Mouse (Mus musculus) left cerebral cortex, adult 2 months (tissue): ENCODE data around the gene Sp4. TPM values are rescaled to one million over a fixed set of nuclear protein-coding genes. Genes with fewer than 3 reads are reported as not detected.
A peak's percentile ranks its signal among the peaks of the same experiment; 100 is the strongest.

Source experiments
- DNase-seq, 2 experiments: peaks; one replicate each; pipeline ENCODE4 v3.0.0; 2021 to 2022; ENCODE audit warnings: low spot score in 2 of 2, mixed read lengths in 1 of 2; ENCODE audit errors: extremely low spot score in 1 of 2
- H3K27ac ChIP-seq: fragments of 200-600 bp; 2 replicates; pipeline ENCODE4 v1.8.1; 2022
- H3K4me3 ChIP-seq: fragments of 200-600 bp; 2 replicates; pipeline ENCODE4 v1.8.1; 2022
- CTCF ChIP-seq: fragments of 200-600 bp; IDR thresholded peaks from 2 replicates; pipeline ENCODE4 v1.8.1; 2022; ENCODE audit warnings: antibody characterized with exemption, mild to moderate bottlenecking, moderate library complexity
- intact Hi-C: fragments of 180-260 bp; cut with DNase I; formaldehyde crosslinking; loops from one replicate; pipeline ENCODE4 v1.15.1; 2025
- total RNA-seq, 2 experiments: library from RNA; stranded (reverse); gene quantifications; 2 replicates each; pipeline ENCODE4 v1.2.3; 2021

Sp4 gene
- total RNA-seq, 2 experiments from 2014 or later = 27.6 to 29.6 TPM

DNA sequence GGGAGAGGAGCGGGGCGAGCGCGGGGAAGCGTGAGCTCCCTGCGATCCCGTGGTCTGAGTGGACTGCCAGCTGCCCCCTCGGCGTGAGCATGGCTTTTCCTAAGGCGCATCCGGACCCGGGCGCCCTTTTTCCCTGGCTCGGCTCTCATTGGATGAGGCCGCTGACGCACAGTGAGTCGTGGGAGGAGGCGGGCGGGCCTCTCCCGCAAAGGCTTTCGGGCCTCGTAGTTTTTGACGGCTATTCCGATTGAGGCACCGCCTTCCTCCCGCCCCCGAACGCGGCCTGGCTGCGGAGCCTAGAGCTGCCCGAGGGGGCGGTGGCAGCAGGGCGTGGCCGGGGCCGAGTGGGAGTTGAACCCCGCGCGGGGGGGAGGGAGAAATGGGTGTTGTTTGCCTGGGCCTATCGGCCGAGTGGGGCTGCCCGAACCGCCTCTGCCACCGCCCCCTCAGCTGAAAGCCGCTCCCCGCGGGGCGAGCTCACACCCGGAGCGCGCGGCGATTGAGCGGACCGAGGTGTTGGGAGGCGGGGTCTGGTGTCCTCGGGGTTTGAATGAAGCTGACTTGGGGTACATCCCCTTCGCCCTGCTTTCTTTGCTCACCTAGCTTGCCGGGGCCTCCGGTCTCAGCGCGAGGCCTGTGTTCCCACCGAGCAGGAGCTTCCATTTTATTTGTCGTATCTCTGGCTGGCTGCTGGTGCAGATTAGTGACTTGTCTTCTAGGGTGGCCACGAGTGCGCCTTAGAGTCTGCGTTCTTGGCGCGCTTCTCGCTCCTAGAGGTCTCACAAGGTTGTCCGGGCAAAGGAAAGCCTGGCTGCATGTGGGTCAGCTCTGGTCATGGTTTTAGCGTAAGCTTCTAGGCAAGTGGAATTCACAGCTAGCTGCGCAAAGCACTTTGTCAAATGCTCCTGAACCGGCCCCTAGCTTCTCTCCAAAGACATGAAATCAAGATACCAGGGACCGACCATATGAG lies 911 bp upstream of the Sp4 start:
- DNase-seq = peak; percentile 99
- Histone ChIP-seq H3K27ac (peak overlapping the region; percentile 90), H3K4me3 (peak overlapping the region; percentile 99)
- peak; percentile 48 for TF ChIP-seq CTCF
- intact Hi-C loops = loop anchor here (2.0 to 5.0 kb wide), 2 partner anchors 155 to 553 kb away; no protein-coding TSS in a partner anchor

DNA sequence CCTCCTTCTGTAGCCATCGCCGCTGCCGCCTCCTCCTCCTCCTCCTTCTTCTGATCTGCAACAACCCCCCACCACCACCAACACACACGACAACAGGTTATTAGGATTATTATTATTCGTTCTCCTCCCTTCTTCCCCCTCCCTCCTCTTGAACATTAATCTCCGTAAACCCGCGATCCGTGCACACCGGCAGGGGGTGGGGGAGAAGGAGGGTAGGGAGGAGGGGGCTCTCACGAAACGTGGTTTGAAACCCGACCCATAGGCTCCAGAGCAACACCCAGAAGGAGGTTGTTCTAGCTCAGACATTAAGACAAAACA lies 527 bp downstream of the Sp4 start:
- DNase-seq = no peak
- Histone ChIP-seq H3K4me3 (peak overlapping the region; percentile 99), H3K27ac (peak overlapping the region; percentile 96)
- intact Hi-C loops = loop anchor here (5.0 kb wide), 1 partner anchor 157 kb away; no protein-coding TSS in a partner anchor
- no peak; the same call in 1 of the 2 replicates for TF ChIP-seq CTCF

DNA sequence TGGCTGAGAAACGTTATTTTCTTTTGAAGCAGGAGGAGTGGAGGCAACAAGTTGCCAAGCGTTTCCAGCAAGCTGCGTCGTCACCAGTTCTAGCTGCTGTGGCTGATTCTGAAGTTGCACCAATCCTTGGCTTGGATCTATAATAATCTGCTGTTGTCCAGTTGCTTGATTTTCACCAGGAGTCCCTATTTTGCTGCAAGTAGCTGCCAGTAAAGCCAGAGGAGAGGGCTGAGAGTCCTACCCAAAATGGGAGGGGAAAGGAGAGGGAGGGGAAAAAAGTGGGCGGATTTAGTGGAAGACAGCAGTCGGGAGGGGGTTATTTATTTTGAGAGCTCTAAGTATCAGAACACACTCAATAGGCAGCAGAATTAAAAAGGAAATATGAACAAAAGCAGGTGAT lies 1.3 kb downstream of the Sp4 start:
- H3K27ac ChIP-seq = peak overlapping the region; percentile 30
- H3K4me3 ChIP-seq = peak overlapping the region; percentile 99
- intact Hi-C loops = loop anchor here (5.0 kb wide), 1 partner anchor 157 kb away; no protein-coding TSS in a partner anchor
- DNase-seq = no peak
- no peak for TF ChIP-seq CTCF

DNA sequence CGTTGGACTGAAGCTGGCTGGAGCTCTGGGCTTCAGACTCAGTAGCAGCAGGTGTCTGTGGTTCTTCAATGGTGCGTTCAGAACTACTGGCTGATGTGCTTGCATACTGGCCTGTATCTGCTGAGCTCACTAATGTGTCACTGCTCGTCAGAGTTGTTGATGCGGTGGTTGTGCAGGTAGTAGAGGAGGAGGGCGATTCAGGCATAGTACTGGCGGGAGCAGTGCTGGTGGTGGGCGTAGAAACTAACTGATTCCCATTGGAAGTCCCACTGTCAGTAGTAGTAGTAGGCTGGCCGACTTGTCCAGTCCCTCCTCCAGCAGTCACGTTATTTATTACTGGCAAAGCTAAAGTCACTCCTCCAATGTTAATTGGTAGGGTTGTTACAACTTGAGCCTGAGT lies 2.1 kb downstream of the Sp4 start:
- DNase-seq = no peak
- H3K27ac ChIP-seq = no peak overlapping the region
- H3K4me3 ChIP-seq = no peak overlapping the region
- TF ChIP-seq CTCF = no peak
- intact Hi-C loops = no loop called here

DNA sequence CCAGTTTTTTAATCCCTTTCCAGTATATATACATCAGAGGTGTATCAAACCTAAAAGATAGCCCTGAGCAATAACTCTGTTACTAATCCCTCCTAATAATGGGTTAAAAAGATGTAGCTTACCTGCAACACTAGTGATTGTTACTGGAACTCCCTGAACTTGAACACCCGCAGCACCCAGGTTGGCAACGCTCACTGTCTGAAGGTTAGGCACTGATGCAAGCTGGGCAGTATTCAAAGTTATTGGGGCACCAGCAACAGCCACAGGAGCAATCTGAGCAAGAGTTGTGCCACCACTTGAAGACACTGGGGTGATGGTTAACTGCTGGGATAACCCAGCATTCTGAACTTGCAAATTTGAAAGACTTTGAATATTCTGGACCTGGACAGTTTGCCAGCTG lies 2.7 kb downstream of the Sp4 start:
- TF ChIP-seq CTCF = no peak
- intact Hi-C loops = no loop called here
- peak overlapping the region; percentile 17; the same call in 1 of the 2 replicates for H3K4me3 ChIP-seq
- no peak for DNase-seq
- no peak overlapping the region for H3K27ac ChIP-seq

DNA sequence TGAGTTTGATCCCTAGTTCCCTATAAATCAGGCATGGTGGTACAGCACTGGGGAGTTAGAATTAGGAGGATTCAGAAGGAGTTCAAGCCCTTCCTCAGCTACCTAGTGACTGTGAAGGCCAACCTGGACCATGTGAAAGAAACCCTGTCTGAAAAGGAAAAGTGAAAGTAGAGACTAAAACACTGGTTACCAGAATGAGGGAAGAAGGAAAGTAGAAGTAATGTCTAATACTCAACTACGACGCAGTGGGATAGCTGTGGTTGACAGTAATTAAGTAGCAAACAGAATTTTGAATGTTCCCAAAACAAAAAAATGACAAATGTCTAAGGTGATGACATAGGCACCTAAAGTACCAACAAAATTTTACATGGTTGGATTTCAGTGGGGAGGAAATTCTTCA lies 5.0 kb downstream of the Sp4 start:
- TF ChIP-seq CTCF = no peak
- intact Hi-C loops = no loop called here
- DNase-seq = no peak
- no peak overlapping the region for H3K27ac ChIP-seq
- no peak overlapping the region for H3K4me3 ChIP-seq

DNA sequence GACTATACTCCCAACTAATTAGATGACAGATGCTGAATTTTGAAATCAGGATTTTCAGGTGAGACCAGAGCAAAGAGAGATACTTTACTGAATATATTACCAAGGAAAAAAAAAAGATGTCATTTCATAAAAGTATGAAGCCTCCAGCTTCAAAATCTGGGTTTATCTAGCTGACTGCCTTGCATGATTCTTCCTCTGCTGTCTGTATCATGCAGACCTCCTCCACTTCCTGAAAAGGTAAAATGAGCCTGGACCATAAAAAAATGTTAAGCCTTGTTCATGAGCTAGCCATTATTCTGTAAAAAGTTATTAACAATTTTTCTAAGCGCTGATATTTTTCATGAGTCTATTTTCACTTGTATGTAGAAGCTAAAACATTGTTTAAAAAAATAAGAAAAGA lies 5.4 kb downstream of the Sp4 start:
- no peak for DNase-seq
- intact Hi-C loops = no loop called here
- H3K27ac ChIP-seq = no peak overlapping the region
- no peak for TF ChIP-seq CTCF
- H3K4me3 ChIP-seq = no peak overlapping the region

DNA sequence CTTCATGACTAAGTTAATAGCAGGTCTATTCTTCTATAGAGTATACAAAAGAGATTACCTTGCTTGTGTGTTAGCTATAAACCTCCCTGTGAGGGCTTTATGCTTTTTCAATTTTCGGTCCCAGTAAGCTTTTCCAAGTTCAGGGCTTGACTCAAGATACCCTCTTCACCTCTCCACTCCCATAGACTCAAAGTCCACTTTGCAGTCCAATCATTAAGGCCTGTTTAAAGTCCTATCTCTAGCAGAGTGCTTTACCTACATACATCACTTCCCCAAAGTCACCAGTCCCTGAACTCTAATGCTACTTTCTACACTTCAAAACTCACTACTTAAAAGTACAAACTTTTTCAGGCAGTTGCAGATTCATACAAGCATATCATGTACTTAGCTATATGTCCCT lies 12.3 kb downstream of the Sp4 start:
- no peak overlapping the region for H3K27ac ChIP-seq
- intact Hi-C loops = no loop called here
- no peak for DNase-seq
- no peak for TF ChIP-seq CTCF
- no peak overlapping the region for H3K4me3 ChIP-seq

DNA sequence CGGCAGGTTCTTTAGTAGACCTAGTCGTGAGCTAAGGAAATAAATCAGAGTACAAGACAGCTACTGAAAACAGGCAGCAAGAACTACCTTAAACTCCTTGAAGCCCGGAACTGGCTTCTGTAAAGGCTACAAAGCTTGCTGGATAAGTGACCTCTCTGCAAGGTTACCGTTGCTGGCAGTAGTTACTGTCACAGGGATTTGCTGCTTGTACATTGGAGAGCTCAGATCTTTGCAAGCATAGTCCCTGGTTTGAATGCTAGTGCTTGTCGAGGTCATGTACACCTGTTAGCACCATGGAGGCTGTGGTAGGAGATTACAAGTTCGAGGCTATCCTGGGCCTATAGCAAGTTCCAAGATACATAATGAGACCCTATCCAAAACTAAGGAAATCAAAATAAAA lies 16.1 kb downstream of the Sp4 start:
- no peak for TF ChIP-seq CTCF
- H3K4me3 ChIP-seq = no peak overlapping the region
- intact Hi-C loops = no loop called here
- no peak for DNase-seq
- no peak overlapping the region for H3K27ac ChIP-seq

DNA sequence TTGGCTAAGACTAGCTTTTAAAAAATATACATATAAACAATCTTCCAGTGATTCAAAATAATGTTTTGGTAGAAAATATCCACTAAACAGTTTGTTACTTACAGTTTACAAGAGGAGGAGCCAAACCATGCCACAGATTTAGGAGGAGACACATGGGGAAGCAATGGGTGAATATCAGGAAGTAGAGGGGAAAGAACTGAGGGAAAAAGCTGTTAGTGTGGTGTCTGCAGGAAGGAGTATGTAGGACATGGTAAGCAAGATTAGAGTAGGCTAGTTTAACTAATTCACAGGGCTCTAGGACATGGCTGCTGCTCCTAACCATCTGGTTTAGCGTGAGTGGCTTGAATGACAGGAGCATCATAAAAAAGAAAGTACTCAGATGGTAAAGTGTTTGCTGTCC lies 19.3 kb downstream of the Sp4 start:
- no peak for DNase-seq
- intact Hi-C loops = no loop called here
- Histone ChIP-seq H3K27ac (no peak overlapping the region), H3K4me3 (no peak overlapping the region)
- no peak for TF ChIP-seq CTCF

DNA sequence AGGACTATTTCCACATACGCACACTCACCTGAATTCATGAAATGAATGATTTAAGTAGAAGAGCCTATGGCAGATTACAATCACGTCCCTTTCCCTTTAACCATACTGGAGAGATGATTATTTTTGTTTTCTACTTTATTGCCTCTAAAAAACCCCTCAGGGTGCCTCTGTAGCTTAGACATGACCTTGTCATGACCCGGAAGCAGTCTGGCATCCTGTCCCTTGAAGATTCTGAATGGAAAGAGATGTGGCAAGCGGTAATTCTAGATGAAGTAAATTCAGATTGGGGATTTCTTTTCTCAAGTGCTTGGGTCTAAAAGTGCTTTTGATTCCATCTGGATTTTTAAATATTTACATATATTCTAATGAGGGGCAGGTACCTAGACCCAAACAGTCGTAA lies 24.9 kb downstream of the Sp4 start:
- intact Hi-C loops = no loop called here
- no peak overlapping the region for H3K4me3 ChIP-seq
- TF ChIP-seq CTCF = no peak
- H3K27ac ChIP-seq = no peak overlapping the region
- DNase-seq = no peak

DNA sequence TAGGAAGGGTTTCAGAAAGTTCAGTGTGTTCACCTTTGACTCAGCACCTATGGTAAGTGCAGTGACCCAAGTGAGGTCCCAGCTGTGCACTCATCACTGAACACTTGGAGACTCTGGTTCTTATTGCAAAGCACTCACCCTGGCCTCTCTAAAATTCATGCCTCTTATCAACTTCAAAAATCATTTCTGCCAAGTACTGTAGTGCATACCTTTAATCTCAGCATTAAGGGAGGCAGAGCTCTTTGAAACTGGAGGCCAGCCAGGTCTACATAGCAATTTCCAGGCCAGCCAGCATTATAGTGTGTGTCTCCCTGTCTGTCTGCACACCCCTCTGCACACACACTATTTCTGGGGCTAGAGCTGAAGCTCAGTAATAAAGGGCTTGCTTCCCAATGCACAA lies 36.3 kb downstream of the Sp4 start:
- Histone ChIP-seq H3K27ac (no peak overlapping the region), H3K4me3 (no peak overlapping the region)
- no peak for DNase-seq
- TF ChIP-seq CTCF = no peak
- intact Hi-C loops = no loop called here

DNA sequence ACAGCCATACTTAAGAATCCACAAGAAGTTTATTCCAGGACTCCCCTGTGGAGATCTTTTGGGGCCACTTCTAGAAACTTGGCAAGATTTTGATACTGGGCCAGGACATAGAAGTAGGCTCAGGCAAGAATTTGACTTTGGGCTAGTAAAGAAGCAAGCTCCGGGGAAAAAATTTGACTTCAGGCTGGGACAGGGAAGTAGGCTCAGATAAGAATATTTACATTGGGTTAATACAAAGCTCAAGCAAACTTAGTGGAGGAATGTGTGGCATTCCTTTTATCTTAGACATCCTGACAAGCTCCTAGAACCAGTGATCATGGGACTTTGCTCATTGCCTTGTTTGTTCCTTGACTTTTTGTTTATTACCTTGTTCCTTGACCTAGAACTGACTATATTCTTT lies 37.4 kb downstream of the Sp4 start:
- no peak for TF ChIP-seq CTCF
- Histone ChIP-seq H3K27ac (no peak overlapping the region), H3K4me3 (no peak overlapping the region)
- intact Hi-C loops = no loop called here
- no peak for DNase-seq
